Mouse (Mus musculus): ENCODE results near the gene Commd8. TPM values are rescaled to one million over a fixed set of nuclear protein-coding genes. Genes with fewer than 3 reads are reported as not detected.
"Not testable (repeated sequence)": the region's sequence is repeated elsewhere in the genome, so short reads cannot be mapped to it uniquely, and the experiment has no call there.

The Commd8 gene
- total RNA-seq, 4 experiments from 2014 or later, result 86.4 to 93.9 (median 92.0) TPM

- no peak for DNase-seq (ENCODE audit: low spot score in 2 of 2)
These were observed 2.1 kb upstream of the Commd8 start for GRCm38 (mm10) chr5:72170067-72170466.

GRCm38 (mm10) chr5:72168285-72168621, 264 bp upstream of the Commd8 start:
- no peak for DNase-seq (ENCODE audit: low spot score in 2 of 2)

- no peak for DNase-seq (ENCODE audit: low spot score in 2 of 2)
These were observed 3.6 kb downstream of the Commd8 start for GRCm38 (mm10) chr5:72164386-72164785.

GRCm38 (mm10) chr5:72162855-72163254, 5.1 kb downstream of the Commd8 start:
- DNase-seq (ENCODE audit: low spot score in 2 of 2), result no peak

GRCm38 (mm10) chr5:72160781-72161485, 7.1 kb downstream of the Commd8 start:
- no peak for DNase-seq (ENCODE audit: low spot score in 2 of 2)

GRCm38 (mm10) chr5:72159537-72159936, 8.5 kb downstream of the Commd8 start:
- no peak for DNase-seq (ENCODE audit: low spot score in 2 of 2)

GRCm38 (mm10) chr5:72158667-72159066, 9.3 kb downstream of the Commd8 start:
- no peak for DNase-seq (ENCODE audit: low spot score in 2 of 2)

- DNase-seq (ENCODE audit: low spot score in 2 of 2), result no peak
These were observed 11.4 kb downstream of the Commd8 start for GRCm38 (mm10) chr5:72156598-72156997.

GRCm38 (mm10) chr5:72155686-72156085, 12.3 kb downstream of the Commd8 start:
- DNase-seq (ENCODE audit: low spot score in 2 of 2), result not testable (repeated sequence)

GRCm38 (mm10) chr5:72150870-72151269, 17.1 kb downstream of the Commd8 start:
- DNase-seq (ENCODE audit: low spot score in 2 of 2), result no peak

GRCm38 (mm10) chr5:72148679-72149078, 19.3 kb downstream of the Commd8 start:
- DNase-seq (ENCODE audit: low spot score in 2 of 2), result no peak

GRCm38 (mm10) chr5:72139619-72140018, 28.4 kb downstream of the Commd8 start:
- no peak for DNase-seq (ENCODE audit: low spot score in 2 of 2)

GRCm38 (mm10) chr5:72138256-72138655, 29.7 kb downstream of the Commd8 start:
- no peak for DNase-seq (ENCODE audit: low spot score in 2 of 2)

- no peak for DNase-seq (ENCODE audit: low spot score in 2 of 2)
These were observed 34.1 kb downstream of the Commd8 start for GRCm38 (mm10) chr5:72133906-72134305.

GRCm38 (mm10) chr5:72126681-72127080, 41.3 kb downstream of the Commd8 start:
- no peak for DNase-seq (ENCODE audit: low spot score in 2 of 2)

- no peak for DNase-seq (ENCODE audit: low spot score in 2 of 2)
These were observed 45.5 kb downstream of the Commd8 start for GRCm38 (mm10) chr5:72122414-72123037.

Measured in left cerebral cortex, adult 8-10 months (tissue).